Mouse (Mus musculus) embryo, embryonic 11.5 days (tissue): Measurements from ENCODE around the gene Lrch1.

Experiments used
- DNase-seq: peaks from one replicate; pipeline ENCODE4 v3.0.0-alpha.2; 2012; ENCODE audit warnings: low read depth, low spot score

Lrch1 gene

DNA sequence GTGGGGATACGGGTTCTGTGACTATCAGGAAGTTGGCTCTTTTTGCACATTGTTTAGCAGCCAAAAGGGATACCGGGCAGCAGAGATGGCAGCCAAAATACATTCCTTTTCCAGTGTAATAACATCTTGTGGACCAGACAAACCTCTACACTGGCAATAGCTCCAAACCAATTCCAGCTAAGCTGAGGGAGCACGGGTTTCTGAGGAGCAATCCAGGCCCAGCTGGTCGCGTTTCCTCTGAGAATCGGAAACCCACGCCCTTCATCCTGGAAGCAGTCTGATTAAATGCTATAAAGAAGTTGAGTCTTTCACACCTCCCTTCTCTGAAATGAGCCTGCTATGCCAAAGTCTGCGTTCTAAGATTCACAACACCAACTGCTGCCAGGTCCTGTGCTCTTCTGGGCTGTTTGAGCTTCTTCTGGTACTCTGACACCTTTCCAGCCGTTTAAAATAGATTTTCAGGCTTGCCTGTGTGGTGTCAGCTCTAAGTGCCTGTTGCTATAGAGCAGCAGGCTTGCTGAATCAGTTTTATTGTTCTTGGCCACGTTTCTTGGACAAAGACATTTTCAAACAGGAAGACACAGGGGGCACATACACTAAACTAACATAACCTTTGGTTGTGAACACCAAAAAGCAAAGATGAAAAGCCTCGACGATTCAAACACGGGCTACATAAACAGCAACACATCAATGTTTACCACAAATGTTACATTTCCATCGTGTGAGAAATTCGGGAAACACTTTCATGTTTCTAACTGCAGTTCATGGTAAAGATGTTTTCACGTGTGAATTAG, 94.5 kb downstream of the Lrch1 start:
- no peak for DNase-seq

DNA sequence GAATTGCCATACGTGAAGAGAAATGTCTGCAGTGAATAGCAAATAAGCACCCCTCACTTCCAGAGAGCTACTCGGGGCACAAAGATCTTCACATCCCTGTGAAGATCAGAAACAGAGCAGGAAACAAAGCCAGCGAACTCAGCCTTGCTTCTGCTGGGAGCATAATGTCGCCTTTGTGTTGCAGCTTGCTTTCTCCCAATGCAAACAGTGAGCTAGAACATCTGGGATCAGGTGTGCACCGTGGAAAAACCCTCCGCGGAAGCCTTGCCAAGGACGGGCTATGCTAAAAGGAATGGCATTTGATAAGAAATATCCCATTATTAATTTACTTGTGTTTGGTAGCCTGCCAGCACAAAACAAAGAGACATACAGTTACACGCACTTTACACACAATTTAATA, 95.8 kb downstream of the Lrch1 start:
- no peak for DNase-seq

DNA sequence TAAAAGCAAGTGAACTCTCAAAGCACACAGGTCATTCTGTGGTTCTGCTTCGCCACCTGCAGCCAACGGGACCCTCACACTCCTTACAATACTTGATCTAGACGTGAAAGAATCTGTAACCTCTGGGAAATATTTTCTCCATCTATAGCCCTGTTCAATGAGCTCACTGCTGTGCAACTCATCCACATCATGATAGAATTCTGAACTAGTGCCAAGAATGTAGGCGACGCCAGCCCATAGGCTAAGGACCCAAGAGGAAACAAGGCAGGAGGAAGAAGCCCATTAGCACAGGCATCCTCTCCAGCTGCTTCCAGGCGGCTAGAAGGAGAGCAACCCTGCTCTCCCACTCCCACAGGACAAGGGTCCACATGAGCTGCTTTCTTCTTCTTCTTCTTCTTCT, 98.7 kb downstream of the Lrch1 start:
- DNase-seq, result no peak

DNA sequence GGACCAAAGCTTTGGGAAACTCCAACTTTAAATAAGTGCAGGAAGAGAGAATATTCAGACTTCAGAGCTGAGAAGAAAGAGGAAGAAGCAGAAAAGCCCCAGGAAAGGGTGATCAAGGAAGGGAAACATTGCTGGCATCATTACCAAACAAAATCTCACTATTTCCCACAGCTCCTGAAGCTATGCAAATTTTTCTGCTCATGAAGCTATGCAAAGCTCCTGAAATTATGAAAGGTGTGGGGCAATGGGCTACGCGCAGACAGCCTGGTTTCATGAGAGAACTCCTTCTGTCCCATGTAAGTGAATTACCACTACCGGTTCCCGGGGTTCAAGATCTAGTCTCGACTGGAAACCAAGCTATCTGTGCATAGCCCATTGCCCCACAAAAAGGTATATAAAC, 99.5 kb downstream of the Lrch1 start:
- no peak for DNase-seq

DNA sequence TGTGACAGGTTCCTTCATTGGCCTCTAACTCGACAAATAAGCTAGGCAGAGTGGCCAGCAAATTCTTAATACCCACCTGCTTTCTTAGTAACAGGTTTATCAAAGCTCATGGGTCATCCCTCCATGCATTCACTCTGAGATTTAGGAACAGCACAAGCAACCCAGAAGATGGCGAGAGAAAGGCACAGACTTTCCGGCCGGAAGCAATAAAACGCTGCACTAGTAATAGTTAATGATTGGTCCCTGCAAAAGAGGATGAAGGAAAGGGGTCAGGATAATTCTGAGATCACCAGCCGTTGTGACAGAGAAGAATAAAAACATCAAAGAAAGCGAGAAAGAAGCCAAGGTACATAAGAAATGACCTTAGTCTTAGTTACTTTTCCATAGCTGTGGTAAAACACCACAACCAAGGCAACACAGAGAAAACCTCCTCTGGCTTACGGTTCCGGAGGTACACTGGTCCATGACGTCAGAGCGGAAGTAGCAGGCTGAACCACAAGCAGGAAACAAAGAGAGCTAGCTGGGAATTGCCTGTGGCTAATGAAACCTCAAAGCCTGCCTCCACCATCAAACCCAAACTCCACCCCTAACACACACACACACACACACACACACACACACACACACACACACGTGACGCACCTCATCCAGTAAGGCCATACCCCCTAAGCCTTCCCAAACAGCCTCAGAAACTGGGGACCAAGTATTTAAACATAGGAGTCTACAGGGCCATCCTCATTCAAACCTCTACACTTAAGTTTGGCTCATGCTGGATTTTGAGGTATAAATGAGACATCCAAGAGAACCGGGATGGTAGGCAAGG, 100.2 kb downstream of the Lrch1 start:
- no peak for DNase-seq

DNA sequence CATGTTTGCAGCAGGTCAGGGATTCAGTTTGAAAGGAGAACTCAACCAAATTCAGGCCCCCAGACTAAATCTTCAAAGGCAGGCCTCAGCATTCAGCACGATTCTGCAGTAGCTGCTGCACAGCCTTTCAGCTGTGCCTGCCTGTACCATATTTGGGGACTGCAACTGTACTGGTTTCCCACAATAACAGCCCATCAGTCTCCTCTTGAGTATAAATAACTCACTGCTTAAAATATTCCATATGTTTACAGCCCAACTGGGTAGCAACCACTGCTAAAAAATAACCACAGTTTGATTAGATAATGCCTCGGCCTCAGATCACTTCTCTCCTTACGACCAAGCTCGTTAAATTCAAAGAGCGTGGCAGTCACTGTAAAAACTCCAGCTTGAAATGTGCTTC, 101.0 kb downstream of the Lrch1 start:
- DNase-seq, result no peak

DNA sequence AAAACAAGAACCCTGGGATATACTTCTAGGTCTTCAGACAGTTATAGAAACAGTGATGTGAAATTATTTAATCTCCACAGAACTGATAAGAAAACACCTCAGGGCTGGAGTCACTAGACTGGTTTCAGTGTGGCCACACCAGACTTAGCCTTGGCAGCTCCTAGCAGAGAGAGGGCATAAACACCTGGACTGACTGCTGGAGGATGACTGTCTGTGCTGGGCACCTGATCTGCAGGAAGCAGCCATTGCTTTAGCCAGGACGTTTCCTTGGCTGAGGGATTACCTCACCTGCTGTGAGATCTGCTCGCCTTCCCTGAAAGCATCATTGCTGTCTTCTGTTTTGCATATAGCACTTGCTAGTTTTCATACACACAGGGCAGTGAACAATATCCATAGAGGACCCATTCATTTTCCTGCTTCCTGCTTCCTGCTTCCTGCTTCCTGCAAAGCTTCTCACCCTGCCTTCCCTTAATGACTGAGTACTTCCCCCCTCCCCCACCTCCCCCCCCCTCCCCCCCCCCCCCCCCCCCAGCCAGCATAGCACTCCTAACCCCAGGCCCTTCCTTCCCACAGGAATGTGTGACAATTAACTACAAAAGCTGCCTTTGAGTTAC, 101.9 kb downstream of the Lrch1 start:
- DNase-seq, result no peak

DNA sequence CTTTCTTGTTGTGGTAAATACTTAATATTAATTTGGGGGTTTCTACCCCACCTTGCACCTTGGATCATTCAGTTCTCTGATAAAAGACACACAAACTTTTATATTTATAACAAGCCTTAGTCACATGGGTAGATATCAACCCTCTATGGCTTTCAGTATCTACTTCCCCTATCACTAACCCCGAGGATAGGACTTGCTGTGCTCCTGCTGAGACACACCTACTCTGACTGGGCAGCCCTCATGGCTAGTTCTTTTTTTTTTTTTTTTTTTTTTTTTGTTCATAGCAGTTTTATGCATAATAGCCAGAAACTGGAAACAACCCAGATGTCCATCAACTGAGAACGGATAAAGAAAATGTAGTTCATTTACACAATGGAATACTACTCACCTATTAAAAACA, 106.0 kb downstream of the Lrch1 start:
- DNase-seq, result no peak

DNA sequence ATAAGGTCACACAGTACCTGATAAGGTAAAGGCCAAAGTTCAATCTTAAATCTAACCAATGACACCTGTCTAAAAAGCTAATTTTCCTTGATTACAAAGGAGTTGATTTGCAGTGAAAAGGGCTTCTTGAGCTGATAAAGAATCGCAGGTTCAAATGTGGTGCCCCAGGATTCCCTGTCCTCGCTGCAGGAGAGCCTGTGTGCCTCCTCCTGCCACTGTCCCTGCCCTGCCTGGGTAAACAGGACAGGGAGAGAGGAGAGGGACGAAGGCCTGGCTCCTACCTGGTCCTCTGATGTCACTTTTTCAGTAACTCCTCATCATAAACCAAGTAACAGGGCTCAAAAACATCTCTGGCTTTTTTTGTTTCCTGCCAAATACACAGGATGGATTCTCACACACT, 106.4 kb downstream of the Lrch1 start:
- DNase-seq, result no peak

DNA sequence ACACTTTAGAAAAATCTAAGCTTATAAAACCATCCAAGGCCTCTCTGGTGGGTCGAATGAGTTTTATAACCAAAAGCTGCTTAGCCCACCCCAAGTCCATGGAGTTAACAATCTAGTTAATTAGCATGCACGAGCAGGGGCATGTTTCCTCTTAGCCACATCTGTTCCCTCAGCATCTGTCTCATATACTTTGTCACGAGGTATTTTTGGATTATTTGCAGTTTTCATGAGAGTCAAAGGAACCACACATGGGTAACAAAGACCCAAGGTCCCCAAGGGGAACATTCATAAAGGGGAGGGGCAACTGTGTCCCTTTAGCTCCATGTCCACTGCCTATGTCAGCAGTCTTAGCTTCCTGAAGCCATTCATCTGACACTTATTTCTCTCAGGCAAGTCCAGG, 106.9 kb downstream of the Lrch1 start:
- DNase-seq, result no peak

DNA sequence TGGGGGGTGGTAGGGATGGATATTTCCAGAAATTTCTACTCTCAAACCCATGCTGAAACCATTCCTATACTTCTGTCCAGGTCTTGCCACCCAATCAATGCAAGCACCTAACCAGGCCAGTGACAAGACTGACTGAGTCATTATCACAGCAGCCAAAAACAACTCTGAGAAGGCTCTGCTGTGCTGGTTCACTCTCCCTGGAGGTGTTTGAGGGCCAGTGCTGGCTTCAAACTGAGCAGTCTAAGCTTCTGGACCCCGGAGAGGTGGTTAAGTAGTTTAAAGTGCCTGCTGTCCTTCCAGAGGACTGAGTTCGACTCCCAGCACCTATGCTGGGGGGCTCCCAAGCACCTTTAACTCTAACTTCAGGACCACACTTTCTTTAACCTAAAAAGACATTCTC, 107.3 kb downstream of the Lrch1 start:
- no peak for DNase-seq

DNA sequence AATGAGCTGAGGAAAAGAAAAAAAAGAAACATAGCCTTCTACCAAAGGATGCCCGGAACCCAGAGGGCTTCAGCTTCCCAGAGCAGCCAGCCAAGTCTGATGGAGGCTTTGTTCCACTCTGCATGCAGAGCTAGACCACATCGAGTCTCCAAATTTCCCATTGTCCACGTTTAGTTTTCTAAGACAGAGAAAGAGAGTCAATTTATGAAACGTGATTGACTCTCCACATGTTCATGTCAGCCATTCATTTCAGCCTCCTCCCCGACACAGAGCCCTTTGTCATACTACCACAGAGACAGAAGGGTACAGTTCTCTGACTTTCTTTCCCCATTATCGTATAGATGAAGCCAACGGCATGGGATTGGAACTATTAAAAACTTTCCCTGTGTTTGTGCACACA, 108.9 kb downstream of the Lrch1 start:
- DNase-seq, result no peak

DNA sequence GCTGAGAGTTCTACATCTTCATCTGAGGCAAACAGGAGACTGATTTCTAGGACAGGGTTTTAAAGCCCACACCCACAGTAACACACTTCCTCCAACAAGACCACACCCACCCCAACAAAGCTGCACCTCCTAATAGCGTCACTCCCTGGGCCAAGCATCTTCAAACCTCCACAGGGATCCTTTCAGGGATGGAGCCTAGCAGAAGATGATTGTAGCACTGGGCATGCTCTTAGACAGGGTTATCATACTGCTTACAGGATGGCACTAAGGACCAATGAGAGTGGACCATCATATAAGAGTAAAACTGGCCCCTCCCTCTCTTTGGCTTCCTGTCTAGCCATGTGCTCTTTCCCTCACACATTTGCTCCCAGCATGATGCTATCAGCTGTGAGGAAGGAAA, 112.7 kb downstream of the Lrch1 start:
- no peak for DNase-seq

DNA sequence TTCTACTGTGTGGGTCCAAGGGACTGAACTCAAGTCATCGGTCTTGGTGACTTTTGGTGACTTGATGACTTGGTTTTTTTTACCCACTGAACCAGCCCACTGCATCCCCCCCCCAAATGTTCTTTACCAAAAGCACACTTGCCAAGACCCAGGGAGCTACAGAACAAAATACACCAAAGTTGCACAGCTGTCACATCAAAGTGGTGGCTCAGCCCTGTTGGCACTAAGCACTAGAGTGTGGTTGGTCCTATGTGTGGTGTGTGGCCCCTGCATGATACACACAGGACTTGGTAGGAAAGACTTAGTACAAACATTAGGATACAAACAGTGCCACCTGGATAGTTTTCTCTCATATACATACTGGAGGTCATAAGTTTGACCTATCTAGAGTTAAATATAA, 113.5 kb downstream of the Lrch1 start:
- DNase-seq, result no peak

DNA sequence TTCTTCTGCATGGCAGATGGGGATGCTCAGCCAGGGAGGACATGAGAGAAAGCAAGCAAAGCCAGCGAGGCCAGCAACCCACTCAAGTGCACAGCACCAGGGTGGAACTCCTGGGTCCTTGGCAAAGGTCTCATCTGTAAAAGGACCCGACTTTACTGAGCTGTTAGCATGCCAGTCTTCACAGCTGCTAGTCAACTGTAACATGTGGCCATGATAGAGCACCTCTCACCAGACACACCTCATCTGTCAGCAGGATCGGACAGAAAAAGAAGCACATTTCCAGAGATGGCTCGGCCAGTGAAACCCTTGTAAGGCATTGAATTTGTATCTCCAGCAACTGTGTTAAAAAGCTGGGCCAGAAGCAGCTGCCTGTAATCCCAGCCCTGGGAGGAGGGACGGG, 116.0 kb downstream of the Lrch1 start:
- no peak for DNase-seq

DNA sequence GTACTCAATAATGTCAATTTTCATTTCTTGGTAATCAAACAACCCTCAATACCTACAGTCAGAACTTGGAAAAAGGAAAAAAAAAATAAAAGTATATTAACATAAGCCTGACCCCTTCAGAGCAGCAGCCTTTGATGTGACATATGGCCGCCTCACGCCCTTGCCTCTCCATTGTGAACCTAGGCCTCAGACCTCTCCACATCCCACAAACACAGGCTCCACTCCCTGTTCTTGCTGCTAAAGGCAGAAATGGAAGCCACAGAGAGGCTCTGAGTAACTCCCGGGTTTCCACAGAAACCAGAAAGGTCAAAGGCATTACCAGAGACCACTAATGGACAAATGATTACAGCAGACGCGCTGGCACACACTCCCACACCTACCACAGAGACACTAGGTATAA, 116.6 kb downstream of the Lrch1 start:
- DNase-seq, result no peak

DNA sequence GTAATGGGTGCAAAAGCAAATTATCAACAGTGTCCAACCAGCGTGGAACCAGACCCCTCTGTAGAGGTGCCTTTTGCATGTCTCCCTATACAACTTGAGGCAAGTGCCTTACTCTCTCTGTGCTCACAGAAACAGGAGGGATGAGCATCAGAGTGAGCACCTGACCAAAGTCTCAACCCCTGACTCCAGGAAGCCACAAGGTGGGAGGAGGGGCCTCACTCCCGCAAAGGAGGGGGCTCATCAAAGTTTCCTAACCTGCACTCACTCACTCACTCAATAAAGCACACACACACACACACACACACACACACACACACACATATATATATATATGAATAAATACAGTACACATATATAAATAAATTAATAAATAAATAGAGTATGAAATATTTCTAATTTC, 117.1 kb downstream of the Lrch1 start:
- no peak for DNase-seq

DNA sequence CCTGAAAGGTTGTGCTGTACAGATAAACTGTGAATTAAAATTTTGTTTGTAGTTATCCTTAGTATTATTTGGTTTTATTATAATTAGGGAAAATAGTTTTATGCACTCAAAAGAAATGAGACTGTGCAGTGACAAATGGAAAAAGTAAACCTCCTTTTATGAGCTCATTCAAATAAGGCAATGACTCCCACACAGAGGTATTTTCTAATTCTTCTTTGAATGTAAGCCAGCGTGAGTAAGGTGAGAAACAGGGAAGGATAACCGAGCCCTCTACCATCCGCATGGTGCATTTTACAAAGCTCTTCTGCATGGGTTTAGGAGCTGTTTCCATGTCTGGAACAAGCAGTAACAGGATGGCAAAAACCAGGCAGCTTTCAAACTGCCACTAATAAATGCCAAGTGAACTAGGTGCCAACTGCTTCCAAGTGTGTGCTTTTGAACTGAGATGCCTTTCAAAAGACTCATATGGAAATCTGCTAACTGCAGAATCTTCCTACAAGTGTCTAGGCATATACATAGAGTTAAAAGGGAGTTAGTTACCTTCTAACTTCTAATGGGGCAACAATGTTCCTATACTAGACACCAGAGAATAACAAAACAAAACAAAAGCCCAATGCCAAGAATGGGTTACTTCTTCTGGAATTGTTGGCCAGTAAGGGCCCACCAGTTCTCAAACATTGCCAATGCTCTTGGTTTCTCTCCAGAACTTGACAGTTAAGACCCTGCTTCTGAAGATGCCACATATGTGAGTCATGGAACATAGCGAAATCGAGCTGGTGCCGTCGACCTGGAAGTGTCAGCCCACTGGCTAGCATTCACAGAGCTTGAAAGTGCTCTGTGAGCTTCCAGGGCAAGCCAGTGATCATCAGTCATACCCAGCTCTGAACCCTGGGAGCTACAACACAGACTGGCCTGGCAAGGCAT, 124.7 kb downstream of the Lrch1 start:
- DNase-seq, result no peak

DNA sequence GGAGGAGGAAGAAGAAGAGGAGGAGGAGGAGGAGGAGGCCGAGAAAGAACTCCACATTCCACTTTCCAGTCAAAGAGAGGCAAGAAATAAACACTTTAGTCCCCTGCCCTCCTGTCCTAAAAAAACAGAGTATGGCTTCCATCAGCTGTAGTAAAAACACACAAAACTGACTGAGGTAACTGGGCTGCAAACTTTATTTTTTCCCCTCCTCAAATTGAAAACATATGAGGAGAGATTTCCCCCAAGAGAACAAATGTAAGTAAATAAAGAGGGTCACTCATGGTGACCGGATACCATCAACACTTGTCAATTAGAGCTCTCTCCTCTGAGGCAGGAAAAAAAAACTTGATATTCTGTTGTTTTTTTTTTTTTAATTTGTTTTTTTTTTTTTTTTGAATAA, 125.6 kb downstream of the Lrch1 start:
- no peak for DNase-seq

DNA sequence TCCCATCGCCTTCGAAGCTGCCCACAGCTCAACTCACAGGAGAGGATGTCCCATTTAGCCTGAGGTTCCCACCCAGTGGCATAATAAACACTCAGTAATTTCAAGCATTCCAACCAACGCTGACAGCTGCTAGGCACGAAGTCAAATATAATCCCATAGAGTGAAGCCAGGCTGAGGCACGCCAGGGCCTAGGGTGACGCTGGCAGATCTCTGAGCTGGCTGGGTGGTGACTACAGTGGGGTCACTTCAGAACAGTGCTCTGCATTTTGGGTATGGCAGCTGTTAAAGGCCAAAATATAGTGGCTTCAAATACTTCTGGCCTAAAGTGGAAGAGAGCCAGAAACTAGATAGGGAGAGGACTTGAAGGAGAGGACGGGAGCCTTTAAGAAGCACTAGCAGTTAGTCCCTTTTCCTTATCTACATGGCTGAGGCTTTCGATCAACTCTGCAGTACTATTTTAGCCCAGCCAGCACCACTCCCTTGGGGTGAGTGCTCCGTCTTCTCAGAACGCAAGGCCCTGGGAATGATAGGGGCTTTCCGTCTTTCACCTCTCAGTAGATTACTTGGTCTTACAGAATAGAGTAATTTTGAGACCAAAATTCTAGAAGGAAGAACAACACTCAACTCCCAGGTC, 127.4 kb downstream of the Lrch1 start:
- no peak for DNase-seq

DNA sequence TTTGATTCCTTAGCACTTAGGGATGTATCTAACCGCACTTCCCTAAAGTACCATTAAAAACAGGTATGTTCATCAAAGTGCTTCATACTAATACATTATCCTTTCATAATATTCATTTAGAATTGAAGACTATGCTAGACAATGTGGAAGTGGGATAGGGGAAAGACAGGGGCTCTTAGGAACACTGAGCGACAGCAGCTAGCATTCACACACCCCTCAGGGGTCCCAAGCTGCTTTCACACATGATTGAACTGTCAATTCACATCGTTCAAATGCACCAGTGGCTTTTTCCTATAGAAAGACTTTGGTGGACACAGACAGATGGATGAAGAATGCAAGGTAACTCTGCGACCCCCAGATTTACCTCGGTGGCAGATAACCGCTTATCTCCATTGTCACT, 131.0 kb downstream of the Lrch1 start:
- DNase-seq, result no peak
